Mouse (Mus musculus) CH12.LX (cell line): Measurements from ENCODE around the gene Scfd2.

Source experiments
- BHLHE40 ChIP-seq: IDR thresholded peaks from 2 replicates; pipeline ENCODE4 v1.6.1; 2011; ENCODE audit warnings: mild to moderate bottlenecking, low read depth, low read length, improper control_type of control experiment
- CHD2 ChIP-seq: IDR thresholded peaks from 2 replicates; pipeline ENCODE4 v1.6.1; 2011; ENCODE audit warnings: low read length, improper control_type of control experiment
- CTCF ChIP-seq, 2 experiments: IDR thresholded peaks in 1 of 2; conservative IDR thresholded peaks in 1 of 2; 2 replicates each; pipeline ENCODE4 v1.5.1; 2011 to 2012; ENCODE audit warnings: low read depth in 2 of 2, low read length in 2 of 2, improper control_type of control experiment in 1 of 2, inconsistent platforms in 1 of 2, mild to moderate bottlenecking in 1 of 2, moderate library complexity in 1 of 2
- EP300 ChIP-seq: IDR thresholded peaks from 2 replicates; pipeline ENCODE4 v1.6.1; 2011; ENCODE audit warnings: low read length, improper control_type of control experiment
- JUN ChIP-seq: IDR thresholded peaks from 2 replicates; pipeline ENCODE4 v1.6.1; 2011; ENCODE audit warnings: low read depth, mild to moderate bottlenecking, low read length, improper control_type of control experiment, moderate library complexity; ENCODE audit not compliant: insufficient read depth
- MAX ChIP-seq: IDR thresholded peaks from 2 replicates; pipeline ENCODE4 v1.6.1; 2011; ENCODE audit warnings: low read length, improper control_type of control experiment
- MXI1 ChIP-seq: IDR thresholded peaks from 2 replicates; pipeline ENCODE4 v1.6.1; 2011; ENCODE audit warnings: mild to moderate bottlenecking, low read depth, low read length, improper control_type of control experiment
- MYC ChIP-seq: IDR thresholded peaks from 2 replicates; pipeline ENCODE4 v1.6.1; 2011; ENCODE audit warnings: low read depth, mild to moderate bottlenecking, improper control_type of control experiment, low read length
- POLR2AphosphoS2 ChIP-seq: IDR thresholded peaks from 2 replicates; pipeline ENCODE4 v1.6.1; 2011; ENCODE audit warnings: low read depth, low read length, improper control_type of control experiment
- RCOR1 ChIP-seq: conservative IDR thresholded peaks from 2 replicates; pipeline ENCODE4 v1.6.1; 2012; ENCODE audit warnings: low read depth, mild to moderate bottlenecking, inconsistent platforms, low read length, improper control_type of control experiment
- ZKSCAN1 ChIP-seq: IDR thresholded peaks from 2 replicates; pipeline ENCODE4 v1.6.1; 2012; ENCODE audit warnings: low read depth, inconsistent platforms, low read length, improper control_type of control experiment, borderline replicate concordance

DNA sequence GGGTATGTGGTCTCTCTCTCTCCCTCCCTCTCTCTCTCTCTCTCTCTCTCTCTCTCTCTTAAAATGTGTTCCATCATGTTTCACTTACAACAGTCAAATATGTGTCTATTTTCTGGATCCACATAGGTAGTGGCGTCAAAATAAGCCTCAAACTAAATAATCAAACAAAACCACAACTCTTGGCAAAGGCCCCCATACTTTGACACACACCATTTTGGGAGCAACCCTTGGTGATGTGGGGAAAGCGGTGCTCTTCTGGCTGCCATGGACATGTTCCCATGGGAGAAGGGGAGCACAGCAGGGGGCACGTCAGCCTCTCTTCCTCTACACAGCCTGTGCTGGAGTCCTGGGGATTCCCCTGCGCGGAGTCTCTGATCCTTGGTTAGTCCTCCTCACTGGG is 340.6 kb downstream of the Scfd2 start:
- no peak for TF ChIP-seq CTCF (conservative IDR thresholded peaks at IDR 0.05 in 1 of 2, IDR thresholded peaks at IDR 0.05 in 1 of 2; ENCODE audit: low read depth in 2 of 2, low read length in 2 of 2)
- TF ChIP-seq MXI1, result no peak
- no peak for TF ChIP-seq JUN
- TF ChIP-seq CHD2, result no peak
- no peak for TF ChIP-seq MYC
- TF ChIP-seq ZKSCAN1, result no peak
- no peak for TF ChIP-seq EP300
- no peak for TF ChIP-seq BHLHE40
- no peak for TF ChIP-seq MAX
- TF ChIP-seq POLR2AphosphoS2, result no peak
- TF ChIP-seq RCOR1, result no peak
